Mouse (Mus musculus) ES-E14 (cell line): ENCODE measurements around the gene B4galt2. TPM values are rescaled to one million over a fixed set of nuclear protein-coding genes. Genes with fewer than 3 reads are reported as not detected.

Experiments used
- DNase-seq: peaks from one replicate; pipeline ENCODE4 v3.0.0-alpha.2; 2013; ENCODE audit warnings: low read depth, low spot score
- H3K27ac ChIP-seq: 2 replicates; pipeline ENCODE4 v1.5.1; 2012; ENCODE audit warnings: low read depth, mild to moderate bottlenecking, low read length, moderate library complexity, mixed read lengths; ENCODE audit not compliant: poor library complexity, insufficient read depth, severe bottlenecking
- H3K36me3 ChIP-seq: 2 replicates; pipeline ENCODE4 v1.6.1; 2012; ENCODE audit warnings: mild to moderate bottlenecking, low read length, moderate library complexity, mixed read lengths; ENCODE audit not compliant: control insufficient read depth, poor library complexity, insufficient read depth, severe bottlenecking
- H3K4me1 ChIP-seq, 2 experiments: fragments of 150-350 bp in 1 of 2; sonication (generic) in 1 of 2; 2 replicates each; pipeline ENCODE4 v1.6.1; 2012; ENCODE audit warnings: low read length in 2 of 2, mild to moderate bottlenecking in 1 of 2, mixed read lengths in 1 of 2; ENCODE audit not compliant: control insufficient read depth in 2 of 2, insufficient read depth in 2 of 2, poor library complexity in 1 of 2
- H3K4me3 ChIP-seq, 2 experiments: fragments of 150-350 bp in 1 of 2; sonication (generic) in 1 of 2; 2 replicates each; pipeline ENCODE4 v1.5.1; 2012; ENCODE audit warnings: low read length in 2 of 2, low read depth in 1 of 2, mild to moderate bottlenecking in 1 of 2, mixed read lengths in 1 of 2; ENCODE audit not compliant: insufficient read depth in 1 of 2, poor library complexity in 1 of 2, severe bottlenecking in 1 of 2
- H3K9ac ChIP-seq: 2 replicates; pipeline ENCODE4 v1.6.1; 2012; ENCODE audit warnings: low read depth, mild to moderate bottlenecking, low read length, mixed read lengths; ENCODE audit not compliant: poor library complexity, insufficient read depth, severe bottlenecking
- H3K9me3 ChIP-seq: fragments of 150-350 bp; sonication (generic); 2 replicates; pipeline ENCODE4 v1.6.1; 2012; ENCODE audit warnings: low read depth, mild to moderate bottlenecking, low read length; ENCODE audit not compliant: control insufficient read depth, insufficient read depth
- CHD2 ChIP-seq: IDR thresholded peaks from 2 replicates; pipeline ENCODE4 v1.6.1; 2014; ENCODE audit warnings: mild to moderate bottlenecking, low read depth, low read length, inconsistent platforms
- HCFC1 ChIP-seq: IDR thresholded peaks from 2 replicates; pipeline ENCODE4 v1.6.1; 2012; ENCODE audit warnings: low read length, inconsistent platforms, borderline replicate concordance; ENCODE audit not compliant: insufficient read depth
- MAFK ChIP-seq: IDR thresholded peaks from 2 replicates; pipeline ENCODE4 v1.6.1; 2014; ENCODE audit warnings: mild to moderate bottlenecking, low read depth, low read length, inconsistent platforms; ENCODE audit not compliant: insufficient read depth
- ZC3H11A ChIP-seq: IDR thresholded peaks from 2 replicates; pipeline ENCODE4 v1.6.1; 2012; ENCODE audit warnings: low read depth, mild to moderate bottlenecking, inconsistent platforms, low read length, borderline replicate concordance
- ZNF384 ChIP-seq: IDR thresholded peaks from 2 replicates; pipeline ENCODE4 v1.6.1; 2012; ENCODE audit warnings: low read depth, low read length, inconsistent platforms
- in situ Hi-C, 2 experiments: fragments of 600-800 bp; cut with MboI; formaldehyde crosslinking; loops; one replicate each; pipeline ENCODE4 v1.15.1; 2025; ENCODE audit warnings: low sequenced_read_pairs in 2 of 2, inconsistent platforms in 1 of 2; ENCODE audit not compliant: unreplicated experiment in 2 of 2
- total RNA-seq: library from RNA; depleted of rRNA; stranded (reverse); fragments of 300-350 nt; gene quantifications from 2 replicates; pipeline ENCODE4 v1.2.3, GENCODE M21; 2012

B4galt2 gene
- total RNA-seq, 1 experiment, result 11.2 TPM

DNA sequence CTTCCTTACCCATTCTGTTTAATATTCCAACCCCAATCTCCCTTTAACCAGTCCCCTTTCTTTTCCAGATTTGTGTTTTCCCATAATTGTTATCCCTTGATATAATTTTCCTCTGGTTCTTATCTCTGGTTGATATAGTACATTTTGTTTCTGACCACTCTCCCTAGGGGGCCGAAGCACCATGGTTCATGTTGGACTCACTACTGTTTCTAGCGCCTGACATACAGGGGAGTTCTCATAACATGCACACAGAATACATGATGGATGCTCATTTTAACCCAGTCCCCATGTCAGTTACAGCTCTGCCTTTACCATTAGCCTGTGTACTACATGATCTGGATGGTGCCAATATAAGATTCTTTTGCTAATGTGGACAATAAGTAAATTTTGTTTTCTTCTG lies 4.6 kb upstream of the B4galt2 start:
- in situ Hi-C loops, result no loop called here
- no peaks in the 10 kb centered on the region for H3K9me3 ChIP-seq
- DNase-seq, result no peak
- H3K9ac ChIP-seq, result no peak overlapping the region
- no peak overlapping the region for H3K27ac ChIP-seq
- TF ChIP-seq HCFC1 (no peak), MAFK (no peak), ZNF384 (no peak), CHD2 (no peak), ZC3H11A (no peak)
- peak overlapping the region in 1 of 2 experiments; percentile 79; a peak in 1 of 4 replicates for H3K4me3 ChIP-seq
- peaks cover 32% of the 10 kb centered on the region for H3K36me3 ChIP-seq
- H3K4me1 ChIP-seq, result peaks cover 3 to 7% of the 10 kb centered on the region in 2 experiments; a peak in 2 of 4 replicates

DNA sequence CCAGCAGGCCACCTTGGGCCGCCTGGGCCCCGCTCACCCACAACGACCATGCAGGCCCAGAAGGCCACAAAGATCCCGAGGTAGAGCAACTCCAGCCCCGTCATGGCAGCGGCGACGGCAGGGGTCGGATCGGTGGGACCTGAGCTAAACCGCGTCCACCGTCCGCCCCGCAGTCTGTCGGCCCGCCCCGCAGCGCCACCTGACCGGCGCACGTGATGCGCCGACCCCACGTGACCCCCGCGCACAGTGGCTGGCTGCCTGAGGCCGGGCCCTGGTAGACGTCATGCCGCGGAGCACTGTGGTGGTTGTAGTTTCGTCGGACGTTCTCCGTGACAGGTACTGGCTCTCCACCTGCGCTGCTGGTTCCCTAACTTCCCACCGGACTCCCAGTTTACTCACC lies 3.8 kb upstream of the B4galt2 start, which contains the start of gene Atp6v0b:
Gene Atp6v0b, minus strand, starts transcription at position 201 of the 400 bp plus-strand sequence.
- DNase-seq, result peak; percentile 84
- no peak for TF ChIP-seq CHD2
- TF ChIP-seq HCFC1, result peak; percentile 95
- no peaks in the 10 kb centered on the region for H3K9me3 ChIP-seq
- in situ Hi-C loops, result no loop called here
- peaks cover 2 to 12% of the 10 kb centered on the region in 2 experiments; a peak in 2 of 4 replicates for H3K4me1 ChIP-seq
- peak within 1 kb of the TSS; percentile 83 for H3K9ac ChIP-seq
- peaks cover 32% of the 10 kb centered on the region for H3K36me3 ChIP-seq
- peak within 1 kb of the TSS; percentile 79 to 80 for H3K4me3 ChIP-seq
- H3K27ac ChIP-seq, result no peak within 1 kb of the TSS

DNA sequence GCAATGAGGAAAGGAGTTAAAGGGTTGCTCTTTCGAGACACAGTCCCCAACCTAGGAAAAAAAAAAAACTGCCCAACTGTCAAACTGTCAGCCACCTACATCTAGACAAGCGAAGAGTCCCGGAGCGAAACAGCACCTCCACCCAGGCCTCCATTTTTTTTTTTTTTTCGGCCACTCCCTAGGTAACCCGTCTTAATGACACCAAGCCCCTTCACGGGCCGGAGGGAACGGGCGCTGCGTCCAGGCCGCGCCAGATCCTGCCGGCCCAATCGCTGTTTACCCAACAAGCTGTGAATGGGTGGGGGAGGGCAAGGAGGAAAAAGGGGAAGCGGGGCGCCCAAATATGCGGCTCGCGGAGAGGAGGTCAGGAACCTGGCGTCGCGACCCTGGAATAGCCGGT lies 3.4 kb upstream of the B4galt2 start:
- Histone ChIP-seq H3K27ac (no peak overlapping the region), H3K9ac (peak overlapping the region; percentile 83), H3K4me1 (peaks cover 0 to 13% of the 10 kb centered on the region in 2 experiments; a peak in 1 of 4 replicates), H3K4me3 (peak overlapping the region; percentile 79 to 80), H3K36me3 (peaks cover 32% of the 10 kb centered on the region), H3K9me3 (no peaks in the 10 kb centered on the region)
- DNase-seq, result no peak
- in situ Hi-C loops, result no loop called here
- TF ChIP-seq ZNF384, result peak; percentile 92
- TF ChIP-seq MAFK, result no peak
- TF ChIP-seq ZC3H11A, result no peak

DNA sequence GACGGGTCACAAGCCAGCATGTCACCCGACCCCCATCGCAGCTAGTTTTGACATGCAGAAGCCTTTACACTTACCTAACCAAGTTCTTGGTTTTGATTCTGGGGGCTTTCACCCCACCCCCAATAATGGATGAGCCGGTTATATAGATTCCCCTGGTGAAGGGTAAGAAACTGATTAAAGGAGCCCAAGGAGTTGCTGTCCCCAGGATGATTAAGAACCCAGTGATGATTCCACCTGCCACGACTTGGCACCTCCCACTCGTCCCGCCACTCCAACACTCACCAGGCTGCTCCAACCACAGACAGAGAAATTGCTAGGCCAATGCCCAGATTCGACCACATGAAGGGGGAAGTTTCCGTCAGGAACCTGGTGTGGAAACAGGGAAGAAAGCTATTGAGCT lies 2.7 kb upstream of the B4galt2 start:
- DNase-seq, result no peak
- no peak for TF ChIP-seq HCFC1
- TF ChIP-seq ZC3H11A, result no peak
- TF ChIP-seq MAFK, result no peak
- TF ChIP-seq CHD2, result no peak
- no peak for TF ChIP-seq ZNF384
- H3K9me3 ChIP-seq, result no peaks in the 10 kb centered on the region
- in situ Hi-C loops, result no loop called here
- peak overlapping the region; percentile 79 to 80; a peak in 2 of 4 replicates for H3K4me3 ChIP-seq
- peaks cover 32% of the 10 kb centered on the region for H3K36me3 ChIP-seq
- peaks cover 0 to 17% of the 10 kb centered on the region in 2 experiments; a peak in 1 of 4 replicates for H3K4me1 ChIP-seq
- H3K9ac ChIP-seq, result no peak overlapping the region
- no peak overlapping the region for H3K27ac ChIP-seq

DNA sequence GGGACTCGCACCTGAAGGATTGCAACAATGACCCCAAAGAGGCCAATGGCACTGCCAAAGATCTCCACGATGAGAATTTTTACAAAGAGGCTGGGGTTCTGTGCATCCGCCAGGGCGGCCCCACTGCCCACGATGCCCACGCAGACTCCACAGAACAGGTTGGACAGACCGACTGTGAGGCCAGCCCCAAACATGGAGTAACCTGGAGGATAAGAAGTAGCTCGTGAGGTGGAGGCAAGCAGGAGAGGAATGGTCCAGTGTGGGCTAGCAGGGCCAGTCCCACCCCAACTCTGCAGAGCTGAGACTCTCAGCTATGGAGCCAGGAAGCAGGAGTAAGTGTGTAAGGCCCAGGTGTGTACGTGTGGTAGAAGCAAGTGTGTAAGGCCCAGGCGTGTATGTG lies 1.8 kb upstream of the B4galt2 start:
- H3K36me3 ChIP-seq, result peaks cover 31% of the 10 kb centered on the region
- no peak overlapping the region for H3K9ac ChIP-seq
- no peak for DNase-seq
- no peak overlapping the region for H3K27ac ChIP-seq
- no peak for TF ChIP-seq ZC3H11A
- no peak for TF ChIP-seq CHD2
- no peak for TF ChIP-seq HCFC1
- TF ChIP-seq ZNF384, result no peak
- no peak for TF ChIP-seq MAFK
- in situ Hi-C loops, result no loop called here
- H3K4me3 ChIP-seq, result no peak overlapping the region
- H3K4me1 ChIP-seq, result peaks cover 0 to 16% of the 10 kb centered on the region in 2 experiments; a peak in 1 of 4 replicates
- H3K9me3 ChIP-seq, result no peaks in the 10 kb centered on the region
